Mouse (Mus musculus): ENCODE data around the gene Kantr. TPM values are rescaled to one million over a fixed set of nuclear protein-coding genes. Genes with fewer than 3 reads are reported as not detected.
A peak's percentile ranks its signal among the peaks of the same experiment; 100 is the strongest.
"Not testable (repeated sequence)": the region's sequence is repeated elsewhere in the genome, so short reads cannot be mapped to it uniquely, and the experiment has no call there.

Kantr gene
- polyA plus RNA-seq, 1 experiment = 0.23 TPM

DNA sequence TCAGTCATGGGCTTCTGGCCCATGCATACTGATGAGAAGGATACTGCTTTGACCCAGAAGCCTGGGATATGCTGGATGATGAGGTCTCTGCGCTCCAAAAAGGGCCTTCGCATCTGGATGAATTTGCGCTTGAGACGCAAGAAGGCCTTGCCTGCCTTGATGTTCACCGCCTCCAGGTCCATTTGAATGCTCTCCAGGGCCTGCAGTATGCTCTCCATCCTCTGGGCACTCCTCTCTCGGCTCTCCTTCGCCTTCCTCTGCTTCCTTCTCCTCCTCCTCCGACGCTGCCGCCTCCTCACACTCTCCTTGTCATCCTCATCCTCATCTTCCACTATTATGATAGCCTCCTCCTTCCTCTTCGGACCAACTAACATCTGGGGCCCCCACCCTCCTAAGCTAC lies 14.2 kb upstream of the Kantr start:
- peaks cover 21% of the 10 kb centered on the region for H3K4me1 ChIP-seq
- H3K9me3 ChIP-seq = no peaks in the 10 kb centered on the region
- peak overlapping the region; percentile 89 for H3K4me3 ChIP-seq (replicated peaks)
- no peak for TF ChIP-seq FLI1 (IDR thresholded peaks at IDR 0.05; ENCODE audit: low read length)
- no peak for TF ChIP-seq GATA1 (IDR thresholded peaks at IDR 0.05; ENCODE audit: borderline replicate concordance, low read length)
- peaks cover 29% of the 10 kb centered on the region for H3K36me3 ChIP-seq (replicated peaks; ENCODE audit: low read length)
- H3K27me3 ChIP-seq (replicated peaks) = peaks cover 18% of the 10 kb centered on the region

DNA sequence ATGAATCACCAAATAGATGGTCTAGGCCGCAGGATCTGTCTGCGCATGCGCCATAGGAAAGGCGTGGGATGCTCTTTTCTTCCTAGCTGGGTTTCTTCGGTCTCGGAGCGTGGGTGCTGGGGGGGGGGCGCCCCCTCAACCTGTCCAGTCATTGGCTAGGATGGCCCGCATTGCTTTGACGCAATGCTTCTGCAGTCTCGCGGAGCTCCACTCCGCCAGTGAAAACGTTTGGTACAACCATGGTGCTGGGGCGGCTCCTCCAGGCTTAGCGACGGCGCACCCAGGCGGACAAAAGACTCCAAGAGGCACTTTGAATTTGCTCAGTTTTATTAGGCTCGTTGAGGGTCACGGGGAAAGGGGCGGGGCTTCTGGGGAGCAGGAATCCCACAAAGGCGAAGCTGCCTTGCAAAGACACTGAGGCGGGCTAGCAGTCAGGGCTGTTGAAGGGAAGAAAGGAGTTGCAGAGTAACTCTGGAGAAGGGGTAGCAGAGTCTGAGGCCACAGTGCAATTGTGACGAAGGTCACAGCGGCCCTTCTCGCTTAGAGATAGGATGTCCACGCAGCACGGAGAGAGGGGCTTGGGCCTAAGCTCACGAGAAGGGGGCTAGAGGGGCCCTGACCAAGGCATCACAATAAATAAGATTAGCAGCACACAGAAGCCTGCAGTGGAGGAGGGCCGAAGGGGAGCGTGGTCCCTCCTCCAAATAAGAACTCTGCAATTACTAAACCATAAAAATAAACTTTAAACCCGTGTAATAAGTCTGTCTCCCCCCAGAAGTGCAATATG lies 9.4 kb upstream of the Kantr start:
- Histone ChIP-seq H3K4me1 (peaks cover 20% of the 10 kb centered on the region), H3K4me3 (replicated peaks) (peak overlapping the region; percentile 89), H3K9me3 (no peaks in the 10 kb centered on the region), H3K36me3 (replicated peaks; ENCODE audit: low read length) (peaks cover 29% of the 10 kb centered on the region), H3K27me3 (replicated peaks) (peaks cover 4% of the 10 kb centered on the region)
- TF ChIP-seq FLI1 (IDR thresholded peaks at IDR 0.05; ENCODE audit: low read length) (no peak), GATA1 (IDR thresholded peaks at IDR 0.05; ENCODE audit: borderline replicate concordance, low read length) (no peak)

DNA sequence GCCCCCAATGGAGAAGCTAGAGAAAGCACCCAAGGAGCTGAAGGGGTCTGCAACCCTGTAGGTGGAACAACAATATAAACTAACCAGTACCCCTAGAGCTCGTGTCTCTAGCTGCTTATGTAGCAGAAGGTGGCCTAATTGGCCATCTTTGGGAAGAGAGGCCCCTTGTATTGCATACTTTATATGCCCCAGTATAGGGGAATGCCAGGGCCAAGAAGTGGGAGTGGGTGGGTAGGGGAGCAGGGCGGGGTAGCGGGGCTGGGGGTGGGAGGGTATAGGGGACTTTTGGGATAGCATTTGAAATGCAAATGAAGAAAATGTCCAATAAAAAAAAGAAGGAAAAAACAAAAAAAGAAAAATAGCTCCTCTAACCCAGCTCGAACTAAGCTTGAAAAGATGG lies 8.8 kb upstream of the Kantr start:
- not testable (repeated sequence) for H3K27me3 ChIP-seq (replicated peaks); H3K9me3 ChIP-seq
- Histone ChIP-seq H3K4me3 (replicated peaks) (peak overlapping the region; percentile 89), H3K36me3 (replicated peaks; ENCODE audit: low read length) (peaks cover 29% of the 10 kb centered on the region), H3K4me1 (peaks cover 14% of the 10 kb centered on the region)

- not testable (repeated sequence) for H3K9me3 ChIP-seq; H3K4me3 ChIP-seq (replicated peaks); H3K4me1 ChIP-seq; H3K36me3 ChIP-seq (replicated peaks; ENCODE audit: low read length); H3K27me3 ChIP-seq (replicated peaks)
These were observed 2.1 kb upstream of the Kantr start for GRCm38 (mm10) chrX:152329400-152329799.

GRCm38 (mm10) chrX:152327689-152328052 lies 376 bp upstream of the Kantr start:
- H3K27me3 ChIP-seq (replicated peaks) = peaks cover 7% of the 10 kb centered on the region
- H3K36me3 ChIP-seq (replicated peaks; ENCODE audit: low read length) = no peaks in the 10 kb centered on the region
- no peaks in the 10 kb centered on the region for H3K9me3 ChIP-seq
- peaks cover 5% of the 10 kb centered on the region; the same call in 1 of the 2 replicates for H3K4me1 ChIP-seq
- TF ChIP-seq FLI1 (IDR thresholded peaks at IDR 0.05; ENCODE audit: low read length) (no peak), GATA1 (IDR thresholded peaks at IDR 0.05; ENCODE audit: borderline replicate concordance, low read length) (no peak)
- peak overlapping the region; percentile 93 for H3K4me3 ChIP-seq (replicated peaks)

- no peak for TF ChIP-seq FLI1 (IDR thresholded peaks at IDR 0.05; ENCODE audit: low read length)
- no peak for TF ChIP-seq GATA1 (IDR thresholded peaks at IDR 0.05; ENCODE audit: borderline replicate concordance, low read length)
- no peak overlapping the region for H3K4me3 ChIP-seq (replicated peaks)
- H3K9me3 ChIP-seq = no peaks in the 10 kb centered on the region
- peaks cover 5% of the 10 kb centered on the region for H3K27me3 ChIP-seq (replicated peaks)
- H3K4me1 ChIP-seq = peaks cover 5% of the 10 kb centered on the region; the same call in 1 of the 2 replicates
- H3K36me3 ChIP-seq (replicated peaks; ENCODE audit: low read length) = peaks cover 10% of the 10 kb centered on the region
These were observed 3.7 kb downstream of the Kantr start for GRCm38 (mm10) chrX:152323584-152323983.

DNA sequence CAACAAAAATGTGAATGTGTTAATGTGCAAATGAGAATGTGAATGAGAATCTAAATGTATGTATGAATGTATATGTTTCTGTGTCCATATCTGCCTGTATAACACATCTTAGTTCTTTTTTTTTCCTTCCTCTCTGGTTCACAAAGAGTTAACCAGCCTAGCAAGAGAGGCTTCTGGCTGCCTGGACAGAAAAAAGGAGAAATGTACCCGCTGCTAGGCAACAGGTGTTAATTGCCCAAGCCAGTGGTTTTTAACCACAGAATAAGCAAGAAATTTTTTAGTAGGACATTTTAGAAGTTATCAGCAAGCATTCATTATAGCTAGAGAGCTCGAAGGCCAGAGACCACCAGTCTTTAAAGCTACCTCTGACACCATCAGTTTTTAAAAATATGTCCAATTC lies 4.5 kb downstream of the Kantr start:
- no peaks in the 10 kb centered on the region for H3K9me3 ChIP-seq
- H3K4me1 ChIP-seq = peaks cover 2% of the 10 kb centered on the region; the same call in 1 of the 2 replicates
- no peak overlapping the region for H3K4me3 ChIP-seq (replicated peaks)
- peaks cover 5% of the 10 kb centered on the region for H3K27me3 ChIP-seq (replicated peaks)
- TF ChIP-seq GATA1 (IDR thresholded peaks at IDR 0.05; ENCODE audit: borderline replicate concordance, low read length) (no peak), FLI1 (IDR thresholded peaks at IDR 0.05; ENCODE audit: low read length) (no peak)
- peaks cover 11% of the 10 kb centered on the region for H3K36me3 ChIP-seq (replicated peaks; ENCODE audit: low read length)

GRCm38 (mm10) chrX:152320535-152320934 lies 6.8 kb downstream of the Kantr start:
- Histone ChIP-seq H3K36me3 (replicated peaks; ENCODE audit: low read length) (peaks cover 11% of the 10 kb centered on the region), H3K4me1 (no peaks in the 10 kb centered on the region; the same call in 1 of the 2 replicates), H3K9me3 (no peaks in the 10 kb centered on the region), H3K4me3 (replicated peaks) (no peak overlapping the region), H3K27me3 (replicated peaks) (no peaks in the 10 kb centered on the region)
- TF ChIP-seq FLI1 (IDR thresholded peaks at IDR 0.05; ENCODE audit: low read length) (no peak), GATA1 (IDR thresholded peaks at IDR 0.05; ENCODE audit: borderline replicate concordance, low read length) (no peak)

DNA sequence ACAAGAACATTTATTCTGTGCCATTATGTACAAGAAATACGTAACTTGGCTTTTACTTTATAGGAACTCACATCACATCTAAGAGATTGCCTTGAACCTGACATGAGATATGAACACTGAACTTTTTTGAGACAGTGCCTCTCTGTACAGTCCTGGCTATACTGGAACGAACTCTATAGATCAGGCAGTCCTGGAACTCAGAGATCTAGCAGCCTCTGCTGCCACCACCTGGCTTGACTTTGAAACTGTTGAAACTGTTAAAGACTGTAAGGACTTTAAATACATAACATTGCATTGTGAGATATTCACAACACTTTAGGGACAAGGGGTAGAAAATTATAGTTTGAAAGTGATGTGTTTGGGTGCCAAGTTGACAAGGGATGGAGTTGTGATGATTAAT lies 19.4 kb downstream of the Kantr start:
- Histone ChIP-seq H3K27me3 (replicated peaks) (no peaks in the 10 kb centered on the region), H3K36me3 (replicated peaks; ENCODE audit: low read length) (no peaks in the 10 kb centered on the region)
- TF ChIP-seq GATA1 (IDR thresholded peaks at IDR 0.05; ENCODE audit: borderline replicate concordance, low read length) (no peak), FLI1 (IDR thresholded peaks at IDR 0.05; ENCODE audit: low read length) (no peak)

DNA sequence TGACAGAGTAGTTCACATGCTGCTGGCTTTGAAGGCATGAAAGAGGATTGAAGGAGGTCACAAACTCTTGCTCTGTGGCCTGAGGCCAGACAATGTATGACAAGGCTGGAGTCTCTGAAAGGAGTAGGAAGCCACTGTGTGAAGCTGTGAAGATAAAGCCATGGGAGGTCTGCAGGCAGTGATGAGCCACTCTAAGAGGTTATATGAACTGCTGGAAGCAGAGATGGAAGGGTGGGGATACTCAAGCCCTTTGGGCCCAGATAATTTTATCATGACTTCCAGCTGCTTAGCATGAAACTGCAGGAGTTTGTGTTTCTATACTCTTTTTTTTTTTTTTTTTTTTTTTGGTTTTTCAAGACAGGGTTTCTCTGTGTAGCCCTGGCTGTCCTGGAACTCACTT lies 19.9 kb downstream of the Kantr start:
- no peak overlapping the region for H3K4me3 ChIP-seq (replicated peaks)
- no peaks in the 10 kb centered on the region for H3K36me3 ChIP-seq (replicated peaks; ENCODE audit: low read length)
- H3K9me3 ChIP-seq = no peaks in the 10 kb centered on the region
- TF ChIP-seq FLI1 (IDR thresholded peaks at IDR 0.05; ENCODE audit: low read length) (no peak), GATA1 (IDR thresholded peaks at IDR 0.05; ENCODE audit: borderline replicate concordance, low read length) (no peak)
- H3K27me3 ChIP-seq (replicated peaks) = no peaks in the 10 kb centered on the region
- peaks cover 13% of the 10 kb centered on the region for H3K4me1 ChIP-seq

More for the DNA sequence above, 19.4 kb downstream of the Kantr start:
- H3K9me3 ChIP-seq = no peaks in the 10 kb centered on the region
- no peak overlapping the region for H3K4me3 ChIP-seq (replicated peaks)
- H3K4me1 ChIP-seq = peaks cover 13% of the 10 kb centered on the region

GRCm38 (mm10) chrX:152306224-152306623 lies 21.1 kb downstream of the Kantr start:
- H3K4me3 ChIP-seq (replicated peaks) = no peak overlapping the region
- TF ChIP-seq GATA1 (IDR thresholded peaks at IDR 0.05; ENCODE audit: borderline replicate concordance, low read length) (no peak), FLI1 (IDR thresholded peaks at IDR 0.05; ENCODE audit: low read length) (no peak)
- peaks cover 13% of the 10 kb centered on the region for H3K4me1 ChIP-seq
- H3K36me3 ChIP-seq (replicated peaks; ENCODE audit: low read length) = no peaks in the 10 kb centered on the region
- H3K9me3 ChIP-seq = no peaks in the 10 kb centered on the region
- H3K27me3 ChIP-seq (replicated peaks) = peaks cover 2% of the 10 kb centered on the region

GRCm38 (mm10) chrX:152287026-152287425 lies 40.3 kb downstream of the Kantr start:
- not testable (repeated sequence) for H3K36me3 ChIP-seq (replicated peaks; ENCODE audit: low read length); H3K4me3 ChIP-seq (replicated peaks); H3K9me3 ChIP-seq; H3K27me3 ChIP-seq (replicated peaks)
- H3K4me1 ChIP-seq = peaks cover 14% of the 10 kb centered on the region

All from megakaryocyte, embryonic 14.5 days (primary cell).